Mouse (Mus musculus): ENCODE data around the gene Gm49340.

DNA sequence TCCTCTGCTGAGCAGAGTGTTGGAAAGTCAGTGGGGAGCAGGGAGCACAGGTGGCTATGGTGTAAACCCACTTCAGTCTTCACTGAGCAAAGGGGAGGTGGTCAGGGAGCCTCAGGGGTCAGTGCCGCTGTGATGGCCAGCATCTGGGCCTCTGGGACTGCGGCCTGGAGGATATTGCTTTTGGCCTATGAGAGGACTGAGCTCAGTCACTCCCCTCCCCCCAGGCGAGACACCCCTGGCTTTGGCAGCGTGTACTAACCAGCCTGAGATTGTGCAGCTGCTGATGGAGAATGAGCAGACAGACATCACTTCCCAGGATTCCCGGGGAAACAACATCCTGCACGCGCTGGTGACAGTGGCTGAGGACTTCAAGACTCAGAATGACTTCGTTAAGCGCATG is 46.2 kb upstream of the Gm49340 start:
- TF ChIP-seq POLR2A (IDR thresholded peaks at IDR 0.05; ENCODE audit: insufficient read depth, low read depth, low read length) (no peak), CTCF (IDR thresholded peaks at IDR 0.05; ENCODE audit: insufficient read depth, low read depth, low read length) (no peak)

Data from olfactory bulb, adult 2 months (tissue).